Mouse (Mus musculus) kidney, embryonic 16.5 days (tissue): ENCODE results near the gene Prmt1. TPM values are rescaled to one million over a fixed set of nuclear protein-coding genes. Genes with fewer than 3 reads are reported as not detected.
A peak's percentile ranks its signal among the peaks of the same experiment; 100 is the strongest.

Experiments
- ATAC-seq: fragments of 200-750 bp; cut with Nextera tagmentation; 2 replicates; pipeline ENCODE4 v1.8.0; 2017; ENCODE audit warnings: moderate TSS enrichment; ENCODE audit not compliant: low FRiP score, low TSS enrichment
- H3K27ac ChIP-seq: fragments of 300-500 bp; sonication (generic); 2 replicates; pipeline ENCODE4 v1.5.1; 2014; ENCODE audit warnings: low read length
- H3K27me3 ChIP-seq: fragments of 300-500 bp; sonication (generic); 2 replicates; pipeline ENCODE4 v1.6.1; 2014; ENCODE audit warnings: low read length, control low read depth, mixed read lengths; ENCODE audit not compliant: insufficient read depth
- H3K36me3 ChIP-seq: fragments of 300-500 bp; sonication (generic); 2 replicates; pipeline ENCODE4 v1.6.1; 2014; ENCODE audit warnings: low read length, control low read depth, mixed read lengths; ENCODE audit not compliant: insufficient read depth
- H3K4me1 ChIP-seq: fragments of 300-500 bp; sonication (generic); 2 replicates; pipeline ENCODE4 v1.6.1; 2014; ENCODE audit warnings: low read length, control low read depth, mixed read lengths; ENCODE audit not compliant: insufficient read depth
- H3K4me2 ChIP-seq: fragments of 300-500 bp; sonication (generic); replicated peaks from 2 replicates; pipeline ENCODE4 v1.6.1; 2014; ENCODE audit warnings: low read depth, low read length
- H3K4me3 ChIP-seq: fragments of 300-500 bp; sonication (generic); 2 replicates; pipeline ENCODE4 v1.5.1; 2014; ENCODE audit warnings: mild to moderate bottlenecking, low read length
- H3K9ac ChIP-seq: fragments of 300-500 bp; sonication (generic); replicated peaks from 2 replicates; pipeline ENCODE4 v1.6.1; 2014; ENCODE audit warnings: low read length
- H3K9me3 ChIP-seq: fragments of 300-500 bp; sonication (generic); 2 replicates; pipeline ENCODE4 v1.6.1; 2016; ENCODE audit warnings: low read length, control low read depth
- WGBS: fragments of 180-500 bp; shearing (Covaris S2); extraction: QIAGEN DNeasy Blood & Tissue Kit; methylation state at CpG from one replicate; pipeline ENCODE4 v1.1.7; 2014; 5-methylcytosine and 5-hydroxymethylcytosine counted together
- microRNA-seq: library from miRNA; unstranded; fragments of <30 nt; microRNA quantifications from one replicate; pipeline ENCODE4, GENCODE M21; 2016
- polyA plus RNA-seq: library from polyadenylated mRNA; unstranded; fragments of >200 nt; fragmentation: Nextera tagmentation; extraction: Ambion mirVana; gene quantifications from 2 replicates; pipeline ENCODE4 v1.2.1, GENCODE M21; 2015

The Prmt1 gene
- polyA plus RNA-seq, 1 experiment from 2014 or later = 701 TPM

- peak; percentile 99 for ATAC-seq
Measured at GRCm38 (mm10) chr7:44929204-44930151, 56.9 kb downstream of the Prmt1 start, which contains the start of gene Ap2a1. Ap2a1 (minus strand) TSS chr7:44929496.

GRCm38 (mm10) chr7:44928570-44928969, 57.8 kb downstream of the Prmt1 start:
- peaks cover 15% of the 10 kb centered on the region for H3K4me1 ChIP-seq
- peak overlapping the region; percentile 68 for H3K4me2 ChIP-seq
- peak overlapping the region; percentile 98 for H3K4me3 ChIP-seq
- no peak overlapping the region; the same call in 1 of the 2 replicates for H3K27ac ChIP-seq
- no peak for ATAC-seq
- no peaks in the 10 kb centered on the region for H3K27me3 ChIP-seq
- H3K36me3 ChIP-seq = peaks cover 16% of the 10 kb centered on the region
- 0% methylated on average over 1 of the region's 1 CpGs for WGBS
- no peaks in the 10 kb centered on the region for H3K9me3 ChIP-seq
- peak overlapping the region; percentile 95 for H3K9ac ChIP-seq

More at GRCm38 (mm10) chr7:44929204-44930151, 56.9 kb downstream of the Prmt1 start, which contains the start of gene Ap2a1:
- H3K9me3 ChIP-seq = no peaks in the 10 kb centered on the region
- WGBS = under 1% methylated on average over 83 of the region's 84 CpGs
- H3K4me1 ChIP-seq = peaks cover 15% of the 10 kb centered on the region
- peaks cover 8% of the 10 kb centered on the region for H3K36me3 ChIP-seq
- H3K4me2 ChIP-seq = peak within 1 kb of the TSS; percentile 80
- peak within 1 kb of the TSS; percentile 98 for H3K4me3 ChIP-seq
- H3K9ac ChIP-seq = peak within 1 kb of the TSS; percentile 95
- H3K27me3 ChIP-seq = no peaks in the 10 kb centered on the region
- H3K27ac ChIP-seq = peak within 1 kb of the TSS; percentile 97

Small RNA genes within 50 kb of the gene (microRNA-seq; reads per million reads assigned to microRNA genes)
- gene Mir7054 = not detected

Other genes with a start within 250 kb of the Prmt1 start
- gene Vrk3, start 238.2 kb downstream of the Prmt1 start, polyA plus RNA-seq = 54.5 and 54.9 TPM in 2 replicates
- gene Zfp473, start 235.5 kb downstream of the Prmt1 start, polyA plus RNA-seq = 2.1 and 2.6 TPM in 2 replicates
- gene Nup62, start 170.5 kb downstream of the Prmt1 start, polyA plus RNA-seq = 99.9 and 105 TPM in 2 replicates
- gene Il4i1, start 170.2 kb downstream of the Prmt1 start, polyA plus RNA-seq = 1.1 and 1.5 TPM in 2 replicates
- 3.5 and 4.3 TPM in 2 replicates for gene Atf5, start 169.9 kb downstream of the Prmt1 start, polyA plus RNA-seq
- gene Akt1s1, start 137.6 kb downstream of the Prmt1 start, polyA plus RNA-seq = 117 and 126 TPM in 2 replicates
- gene Tbc1d17, start 137.5 kb downstream of the Prmt1 start, polyA plus RNA-seq = 93.9 and 94.9 TPM in 2 replicates
- gene Pnkp, start 129.4 kb downstream of the Prmt1 start, polyA plus RNA-seq = 38.7 and 40.4 TPM in 2 replicates
- gene Ptov1, start 116.8 kb downstream of the Prmt1 start, polyA plus RNA-seq = 371 and 404 TPM in 2 replicates
- 136 and 149 TPM in 2 replicates for gene Med25, start 93.9 kb downstream of the Prmt1 start, polyA plus RNA-seq
- gene Fuz, start 90.5 kb downstream of the Prmt1 start, polyA plus RNA-seq = 27.7 and 28.4 TPM in 2 replicates
- gene Ap2a1, start 57.1 kb downstream of the Prmt1 start, polyA plus RNA-seq = 72.9 and 75.3 TPM in 2 replicates
- gene Tsks, start 43.4 kb downstream of the Prmt1 start, polyA plus RNA-seq = 0.10 and 0.24 TPM in 2 replicates
- 22.4 and 23.8 TPM in 2 replicates for gene Cpt1c, start 11.7 kb downstream of the Prmt1 start, polyA plus RNA-seq
- gene Irf3, start 11.1 kb upstream of the Prmt1 start, polyA plus RNA-seq = 109 TPM in 2 replicates
- 56.1 and 61.9 TPM in 2 replicates for gene Bcl2l12, start 12.1 kb upstream of the Prmt1 start, polyA plus RNA-seq
- 30.6 and 36.4 TPM in 2 replicates for gene Scaf1, start 29.8 kb upstream of the Prmt1 start, polyA plus RNA-seq
- 42.9 and 44.1 TPM in 2 replicates for gene Rras, start 31.4 kb upstream of the Prmt1 start, polyA plus RNA-seq
- gene Prr12, start 66.3 kb upstream of the Prmt1 start, polyA plus RNA-seq = 12.9 and 13.8 TPM in 2 replicates
- 85.2 and 86.3 TPM in 2 replicates for gene Nosip, start 75.9 kb upstream of the Prmt1 start, polyA plus RNA-seq
- gene Prrg2, start 76.1 kb upstream of the Prmt1 start, polyA plus RNA-seq = 42.4 and 44.9 TPM in 2 replicates
- gene Rcn3, start 105.7 kb upstream of the Prmt1 start, polyA plus RNA-seq = 352 and 369 TPM in 2 replicates
- gene Fcgrt, start 117.3 kb upstream of the Prmt1 start, polyA plus RNA-seq = 93.7 and 114 TPM in 2 replicates
- gene Rps11, start 137.9 kb upstream of the Prmt1 start, polyA plus RNA-seq = 1,363 and 1,408 TPM in 2 replicates
- gene Rpl13a, start 142.2 kb upstream of the Prmt1 start, polyA plus RNA-seq = 1,083 and 1,117 TPM in 2 replicates
- gene Gm45713, start 149.7 kb upstream of the Prmt1 start, polyA plus RNA-seq = 0.18 TPM in 1 of 2 replicates, not detected in the other
- gene Flt3l, start 149.9 kb upstream of the Prmt1 start, polyA plus RNA-seq = 0.95 and 1.9 TPM in 2 replicates
- 109 and 112 TPM in 2 replicates for gene Pih1d1, start 167.7 kb upstream of the Prmt1 start, polyA plus RNA-seq
- 81.2 and 88.6 TPM in 2 replicates for gene Aldh16a1, start 168.0 kb upstream of the Prmt1 start, polyA plus RNA-seq
- 0.19 and 0.42 TPM in 2 replicates for gene Slc17a7, start 177.4 kb upstream of the Prmt1 start, polyA plus RNA-seq
- not detected in 2 replicates for gene Gfy, start 193.0 kb upstream of the Prmt1 start, polyA plus RNA-seq
- not detected in 2 replicates for gene Pth2, start 194.4 kb upstream of the Prmt1 start, polyA plus RNA-seq
- gene Ccdc155, start 218.3 kb upstream of the Prmt1 start, polyA plus RNA-seq = 0.85 and 0.86 TPM in 2 replicates
- gene Dkkl1, start 225.6 kb upstream of the Prmt1 start, polyA plus RNA-seq = 0.78 TPM in 1 of 2 replicates, not detected in the other
- gene Tead2, start 229.2 kb upstream of the Prmt1 start, polyA plus RNA-seq = 195 and 203 TPM in 2 replicates